Mouse (Mus musculus): Measurements from ENCODE around the gene AI467606. TPM values are rescaled to one million over a fixed set of nuclear protein-coding genes. Genes with fewer than 3 reads are reported as not detected.

AI467606 gene
- 1.8 and 2.0 TPM in 2 replicates for polyA plus RNA-seq (2015; fragmentation: Nextera tagmentation; extraction: Ambion mirVana)

- no peaks in the 10 kb centered on the region for H3K9me3 ChIP-seq
- H3K4me2 ChIP-seq = peak within 1 kb of the TSS; percentile 35
- H3K27ac ChIP-seq = peak within 1 kb of the TSS; percentile 28
- H3K4me1 ChIP-seq = peaks cover 29% of the 10 kb centered on the region
- no peaks in the 10 kb centered on the region for H3K36me3 ChIP-seq
- peaks cover 5% of the 10 kb centered on the region; the same call in 1 of the 2 replicates for H3K27me3 ChIP-seq
- no peak for ATAC-seq (ENCODE audit: insufficient number of reproducible peaks, insufficient read depth, low FRiP score, low TSS enrichment, low read depth)
- 65% methylated on average over 16 of the region's 16 CpGs for WGBS
- H3K9ac ChIP-seq = 0 out of 2 replicates have a peak within 1 kb of the TSS, but pooled peaks have one; percentile 27
- no peak within 1 kb of the TSS for H3K4me3 ChIP-seq
Observed at GRCm38 (mm10) chr7:127091114-127091896, at the start of gene AI467606. AI467606 (plus strand) TSS chr7:127091359.

- Histone ChIP-seq H3K9me3 (no peaks in the 10 kb centered on the region), H3K4me2 (peak within 1 kb of the TSS; percentile 84), H3K27ac (peak within 1 kb of the TSS; percentile 68), H3K36me3 (peaks cover 22% of the 10 kb centered on the region), H3K27me3 (no peaks in the 10 kb centered on the region), H3K9ac (peak within 1 kb of the TSS; percentile 78), H3K4me3 (peak within 1 kb of the TSS; percentile 68), H3K4me1 (peaks cover 19% of the 10 kb centered on the region)
- under 1% methylated on average over 52 of the region's 53 CpGs for WGBS
- ATAC-seq (ENCODE audit: insufficient number of reproducible peaks, insufficient read depth, low FRiP score, low TSS enrichment, low read depth) = peak; percentile 56; the same call in 1 of the 2 replicates
Observed at GRCm38 (mm10) chr7:127041851-127042672, 49.1 kb upstream of the AI467606 start, which contains the start of gene Kif22. Kif22 (minus strand) TSS chr7:127042471.

- WGBS = 70% methylated on average over 5 of the region's 5 CpGs
- no peaks in the 10 kb centered on the region for H3K9me3 ChIP-seq
- no peak overlapping the region for H3K27ac ChIP-seq
- no peaks in the 10 kb centered on the region for H3K36me3 ChIP-seq
- peaks cover 8% of the 10 kb centered on the region; the same call in 1 of the 2 replicates for H3K27me3 ChIP-seq
- H3K9ac ChIP-seq = no peak overlapping the region
- no peaks in the 10 kb centered on the region for H3K4me1 ChIP-seq
- H3K4me2 ChIP-seq = no peak overlapping the region
- no peak overlapping the region for H3K4me3 ChIP-seq
- ATAC-seq (ENCODE audit: insufficient number of reproducible peaks, insufficient read depth, low FRiP score, low TSS enrichment, low read depth) = no peak
Observed at GRCm38 (mm10) chr7:127055026-127055585, 36.1 kb upstream of the AI467606 start.

- Histone ChIP-seq H3K9me3 (no peaks in the 10 kb centered on the region), H3K4me1 (no peaks in the 10 kb centered on the region), H3K4me3 (no peak overlapping the region), H3K27ac (no peak overlapping the region), H3K36me3 (no peaks in the 10 kb centered on the region), H3K27me3 (no peaks in the 10 kb centered on the region), H3K9ac (no peak overlapping the region), H3K4me2 (no peak overlapping the region)
- ATAC-seq (ENCODE audit: insufficient number of reproducible peaks, insufficient read depth, low FRiP score, low TSS enrichment, low read depth) = no peak
- WGBS = 89% methylated on average over 6 of the region's 6 CpGs
Observed at GRCm38 (mm10) chr7:127065538-127065937, 25.6 kb upstream of the AI467606 start.

GRCm38 (mm10) chr7:127066317-127066716 is 24.8 kb upstream of the AI467606 start:
- Histone ChIP-seq H3K4me2 (no peak overlapping the region), H3K9ac (no peak overlapping the region), H3K27me3 (no peaks in the 10 kb centered on the region), H3K4me1 (no peaks in the 10 kb centered on the region), H3K4me3 (no peak overlapping the region), H3K36me3 (no peaks in the 10 kb centered on the region), H3K27ac (no peak overlapping the region), H3K9me3 (no peaks in the 10 kb centered on the region)
- 77% methylated on average over 4 of the region's 4 CpGs for WGBS
- no peak for ATAC-seq (ENCODE audit: insufficient number of reproducible peaks, insufficient read depth, low FRiP score, low TSS enrichment, low read depth)

- no peak overlapping the region for H3K9ac ChIP-seq
- H3K27ac ChIP-seq = no peak overlapping the region
- whole genome bisulfite sequencing = 68% methylated on average over 4 of the region's 4 CpGs
- no peak for ATAC-seq (ENCODE audit: insufficient number of reproducible peaks, insufficient read depth, low FRiP score, low TSS enrichment, low read depth)
- H3K36me3 ChIP-seq = no peaks in the 10 kb centered on the region
- H3K9me3 ChIP-seq = no peaks in the 10 kb centered on the region
- no peaks in the 10 kb centered on the region for H3K27me3 ChIP-seq
- no peaks in the 10 kb centered on the region for H3K4me1 ChIP-seq
- no peak overlapping the region for H3K4me2 ChIP-seq
- no peak overlapping the region for H3K4me3 ChIP-seq
Observed at GRCm38 (mm10) chr7:127070871-127071413, 20.2 kb upstream of the AI467606 start.

GRCm38 (mm10) chr7:127073221-127073620 is 17.9 kb upstream of the AI467606 start:
- Histone ChIP-seq H3K27me3 (no peaks in the 10 kb centered on the region), H3K9ac (no peak overlapping the region), H3K4me1 (no peaks in the 10 kb centered on the region), H3K4me3 (no peak overlapping the region), H3K27ac (no peak overlapping the region), H3K36me3 (no peaks in the 10 kb centered on the region), H3K9me3 (no peaks in the 10 kb centered on the region), H3K4me2 (no peak overlapping the region)
- WGBS = 82% methylated on average over 4 of the region's 4 CpGs
- no peak for ATAC-seq (ENCODE audit: insufficient number of reproducible peaks, insufficient read depth, low FRiP score, low TSS enrichment, low read depth)

- no peaks in the 10 kb centered on the region for H3K9me3 ChIP-seq
- H3K4me2 ChIP-seq = no peak overlapping the region
- no peak overlapping the region for H3K4me3 ChIP-seq
- H3K27me3 ChIP-seq = no peaks in the 10 kb centered on the region
- H3K36me3 ChIP-seq = no peaks in the 10 kb centered on the region
- WGBS = 96% methylated on average over 5 of the region's 5 CpGs
- no peak overlapping the region for H3K9ac ChIP-seq
- H3K4me1 ChIP-seq = no peaks in the 10 kb centered on the region
- ATAC-seq (ENCODE audit: insufficient number of reproducible peaks, insufficient read depth, low FRiP score, low TSS enrichment, low read depth) = no peak
- H3K27ac ChIP-seq = no peak overlapping the region
Observed at GRCm38 (mm10) chr7:127076188-127076587, 15.0 kb upstream of the AI467606 start.

GRCm38 (mm10) chr7:127077692-127078091 is 13.5 kb upstream of the AI467606 start:
- Histone ChIP-seq H3K27ac (no peak overlapping the region), H3K9me3 (no peaks in the 10 kb centered on the region), H3K4me2 (no peak overlapping the region), H3K9ac (no peak overlapping the region), H3K36me3 (no peaks in the 10 kb centered on the region), H3K27me3 (no peaks in the 10 kb centered on the region), H3K4me1 (no peaks in the 10 kb centered on the region), H3K4me3 (no peak overlapping the region)
- WGBS = 71% methylated on average over 3 of the region's 3 CpGs
- no peak for ATAC-seq (ENCODE audit: insufficient number of reproducible peaks, insufficient read depth, low FRiP score, low TSS enrichment, low read depth)

GRCm38 (mm10) chr7:127080045-127080444 is 11.1 kb upstream of the AI467606 start:
- Histone ChIP-seq H3K4me1 (no peaks in the 10 kb centered on the region), H3K4me2 (no peak overlapping the region), H3K4me3 (no peak overlapping the region), H3K36me3 (no peaks in the 10 kb centered on the region), H3K27ac (no peak overlapping the region), H3K27me3 (no peaks in the 10 kb centered on the region), H3K9me3 (no peaks in the 10 kb centered on the region), H3K9ac (no peak overlapping the region)
- 54% methylated on average over 3 of the region's 3 CpGs for WGBS
- ATAC-seq (ENCODE audit: insufficient number of reproducible peaks, insufficient read depth, low FRiP score, low TSS enrichment, low read depth) = no peak

- H3K4me3 ChIP-seq = no peak overlapping the region
- H3K4me1 ChIP-seq = no peaks in the 10 kb centered on the region
- H3K36me3 ChIP-seq = no peaks in the 10 kb centered on the region
- no peak overlapping the region for H3K27ac ChIP-seq
- WGBS = 78% methylated on average over 8 of the region's 8 CpGs
- no peaks in the 10 kb centered on the region for H3K9me3 ChIP-seq
- no peaks in the 10 kb centered on the region for H3K27me3 ChIP-seq
- H3K4me2 ChIP-seq = no peak overlapping the region
- ATAC-seq (ENCODE audit: insufficient number of reproducible peaks, insufficient read depth, low FRiP score, low TSS enrichment, low read depth) = no peak
- H3K9ac ChIP-seq = no peak overlapping the region
Observed at GRCm38 (mm10) chr7:127082271-127082670, 8.9 kb upstream of the AI467606 start.

Data from embryonic facial prominence, embryonic 13.5 days (tissue).